Mouse (Mus musculus) liver, embryonic 16.5 days (tissue): ENCODE measurements at regions not wholly inside any gene's neighbourhood (a gene's known extent, or its start where the extent isn't known, plus 50 kb on each side); places are given as distances from the start of the nearest gene placed in this dataset.

Experiments
- ATAC-seq: fragments of 200-750 bp; cut with Nextera tagmentation; 2 replicates; pipeline ENCODE4 v1.8.0; 2017; ENCODE audit warnings: low read depth, mild to moderate bottlenecking, moderate number of reproducible peaks, moderate library complexity
- H3K27ac ChIP-seq: fragments of 300-500 bp; sonication (generic); 2 replicates; pipeline ENCODE4 v1.5.1; 2014; ENCODE audit warnings: mild to moderate bottlenecking, low read length
- H3K27me3 ChIP-seq: fragments of 300-500 bp; sonication (generic); 2 replicates; pipeline ENCODE4 v1.6.1; 2014; ENCODE audit warnings: low read depth, low read length, mixed read lengths; ENCODE audit not compliant: control insufficient read depth, insufficient read depth
- H3K36me3 ChIP-seq: fragments of 300-500 bp; sonication (generic); 2 replicates; pipeline ENCODE4 v1.6.1; 2014; ENCODE audit warnings: mild to moderate bottlenecking; ENCODE audit not compliant: control insufficient read depth, insufficient read depth
- H3K4me1 ChIP-seq: fragments of 300-500 bp; sonication (generic); 2 replicates; pipeline ENCODE4 v1.6.1; 2014; ENCODE audit warnings: low read depth, low read length, mixed read lengths; ENCODE audit not compliant: control insufficient read depth
- H3K4me2 ChIP-seq: fragments of 300-500 bp; sonication (generic); 2 replicates; pipeline ENCODE4 v1.6.1; 2014; ENCODE audit warnings: low read depth, low read length, mixed read lengths
- H3K4me3 ChIP-seq: fragments of 300-500 bp; sonication (generic); 2 replicates; pipeline ENCODE4 v1.5.1; 2014; ENCODE audit warnings: low read depth, mild to moderate bottlenecking, low read length
- H3K9ac ChIP-seq: fragments of 300-500 bp; sonication (generic); 2 replicates; pipeline ENCODE4 v1.6.1; 2014; ENCODE audit warnings: low read depth, low read length
- H3K9me3 ChIP-seq: fragments of 300-500 bp; sonication (generic); replicated peaks from 2 replicates; pipeline ENCODE4 v1.6.1; 2016; ENCODE audit warnings: low read length; ENCODE audit not compliant: control insufficient read depth
- WGBS: fragments of 180-500 bp; shearing (Covaris S2); extraction: QIAGEN DNeasy Blood & Tissue Kit; methylation state at CpG from one replicate; pipeline ENCODE4 v1.1.7; 2014; ENCODE audit not compliant: insufficient replicate concordance; 5-methylcytosine and 5-hydroxymethylcytosine counted together

- no peak for ATAC-seq
- 17% methylated on average over 7 of the region's 7 CpGs for WGBS
- H3K4me1 ChIP-seq, result no peaks in the 10 kb centered on the region
- no peak overlapping the region for H3K27ac ChIP-seq
- H3K4me2 ChIP-seq, result no peak overlapping the region
- no peaks in the 10 kb centered on the region for H3K36me3 ChIP-seq
- peaks cover 10% of the 10 kb centered on the region for H3K27me3 ChIP-seq
- H3K9me3 ChIP-seq, result no peaks in the 10 kb centered on the region
- H3K4me3 ChIP-seq, result no peak overlapping the region
- H3K9ac ChIP-seq, result no peak overlapping the region
Measured at GRCm38 (mm10) chr9:122592820-122593615, 154.1 kb upstream of the Topaz1 start.

- no peak overlapping the region for H3K9ac ChIP-seq
- H3K27me3 ChIP-seq, result peaks cover 10% of the 10 kb centered on the region
- H3K36me3 ChIP-seq, result no peaks in the 10 kb centered on the region
- no peak overlapping the region for H3K27ac ChIP-seq
- WGBS, result 7% methylated on average over 31 of the region's 31 CpGs
- ATAC-seq, result no peak
- no peak overlapping the region for H3K4me2 ChIP-seq
- H3K9me3 ChIP-seq, result no peaks in the 10 kb centered on the region
- no peaks in the 10 kb centered on the region for H3K4me1 ChIP-seq
- no peak overlapping the region for H3K4me3 ChIP-seq
Measured at GRCm38 (mm10) chr9:122595120-122595943, 151.8 kb upstream of the Topaz1 start.

DNA sequence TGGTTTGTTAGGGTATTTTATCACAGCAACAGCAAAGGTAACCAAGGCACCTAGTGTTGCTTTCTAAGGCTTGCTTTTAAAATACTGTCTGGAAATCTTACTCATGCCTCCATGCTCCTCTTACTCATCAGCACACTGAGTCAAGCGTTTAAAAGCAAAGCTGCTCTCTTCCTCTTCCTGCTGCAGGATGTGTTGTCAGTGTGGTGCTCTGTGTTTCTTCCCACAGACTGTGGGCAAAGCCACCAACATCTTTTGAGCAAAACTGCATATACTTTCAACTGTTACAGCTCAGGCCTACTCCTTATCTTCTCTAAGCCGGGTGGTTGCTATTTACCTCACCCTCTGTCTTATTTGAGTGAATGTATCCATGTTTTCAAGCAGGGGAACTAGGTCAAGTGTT, 144.0 kb upstream of the Topaz1 start:
- WGBS, result 21% methylated on average over 2 of the region's 2 CpGs
- no peak for ATAC-seq
- Histone ChIP-seq H3K9ac (no peak overlapping the region), H3K27ac (no peak overlapping the region), H3K4me2 (no peak overlapping the region), H3K4me3 (no peak overlapping the region), H3K36me3 (no peaks in the 10 kb centered on the region), H3K9me3 (no peaks in the 10 kb centered on the region), H3K27me3 (no peaks in the 10 kb centered on the region), H3K4me1 (no peaks in the 10 kb centered on the region)

DNA sequence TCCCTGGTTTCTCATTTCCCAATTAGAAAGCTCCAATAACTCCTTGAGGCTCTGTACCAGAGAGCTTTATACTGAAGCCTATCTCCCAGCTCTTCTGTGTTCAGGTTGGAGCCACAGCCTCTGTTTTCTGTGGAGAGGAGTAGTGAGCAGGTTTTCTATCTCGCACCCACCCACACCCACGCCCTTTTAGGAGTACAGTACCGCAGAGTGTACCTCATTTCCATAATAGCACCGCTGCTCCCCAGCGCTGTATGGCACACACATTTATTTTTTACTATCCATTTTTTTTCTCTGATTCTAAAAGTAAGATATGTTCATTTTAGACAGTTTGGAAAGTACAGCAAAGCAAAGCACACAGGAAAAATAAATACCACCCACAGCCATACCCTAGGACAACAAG, 137.5 kb upstream of the Topaz1 start:
- no peaks in the 10 kb centered on the region for H3K36me3 ChIP-seq
- no peak overlapping the region for H3K4me3 ChIP-seq
- H3K9me3 ChIP-seq, result no peaks in the 10 kb centered on the region
- no peak overlapping the region for H3K4me2 ChIP-seq
- 71% methylated on average over 5 of the region's 5 CpGs for WGBS
- H3K27me3 ChIP-seq, result no peaks in the 10 kb centered on the region
- no peak for ATAC-seq
- no peak overlapping the region for H3K27ac ChIP-seq
- H3K9ac ChIP-seq, result no peak overlapping the region
- H3K4me1 ChIP-seq, result no peaks in the 10 kb centered on the region

- no peaks in the 10 kb centered on the region for H3K9me3 ChIP-seq
- no peak overlapping the region for H3K4me2 ChIP-seq
- ATAC-seq, result no peak
- no peak overlapping the region for H3K9ac ChIP-seq
- 71% methylated on average over 10 of the region's 10 CpGs for WGBS
- no peak overlapping the region for H3K27ac ChIP-seq
- H3K4me3 ChIP-seq, result no peak overlapping the region
- H3K4me1 ChIP-seq, result no peaks in the 10 kb centered on the region
- no peaks in the 10 kb centered on the region for H3K27me3 ChIP-seq
- H3K36me3 ChIP-seq, result no peaks in the 10 kb centered on the region
Measured at GRCm38 (mm10) chr9:122610918-122611317, 136.2 kb upstream of the Topaz1 start.

- Histone ChIP-seq H3K9me3 (no peaks in the 10 kb centered on the region), H3K4me2 (no peak overlapping the region), H3K36me3 (no peaks in the 10 kb centered on the region), H3K9ac (no peak overlapping the region), H3K4me3 (no peak overlapping the region), H3K27me3 (no peaks in the 10 kb centered on the region), H3K4me1 (no peaks in the 10 kb centered on the region), H3K27ac (no peak overlapping the region)
- WGBS, result 20% methylated on average over 5 of the region's 5 CpGs
- ATAC-seq, result no peak
Measured at GRCm38 (mm10) chr9:122614579-122615252, 132.4 kb upstream of the Topaz1 start.

- H3K27ac ChIP-seq, result no peak overlapping the region
- H3K27me3 ChIP-seq, result no peaks in the 10 kb centered on the region
- no peak overlapping the region for H3K9ac ChIP-seq
- ATAC-seq, result no peak
- WGBS, result 13% methylated on average over 4 of the region's 4 CpGs
- no peaks in the 10 kb centered on the region for H3K36me3 ChIP-seq
- H3K4me1 ChIP-seq, result no peaks in the 10 kb centered on the region
- no peak overlapping the region for H3K4me2 ChIP-seq
- no peak overlapping the region for H3K4me3 ChIP-seq
- H3K9me3 ChIP-seq, result no peaks in the 10 kb centered on the region
Measured at GRCm38 (mm10) chr9:122615351-122615750, 131.8 kb upstream of the Topaz1 start.

DNA sequence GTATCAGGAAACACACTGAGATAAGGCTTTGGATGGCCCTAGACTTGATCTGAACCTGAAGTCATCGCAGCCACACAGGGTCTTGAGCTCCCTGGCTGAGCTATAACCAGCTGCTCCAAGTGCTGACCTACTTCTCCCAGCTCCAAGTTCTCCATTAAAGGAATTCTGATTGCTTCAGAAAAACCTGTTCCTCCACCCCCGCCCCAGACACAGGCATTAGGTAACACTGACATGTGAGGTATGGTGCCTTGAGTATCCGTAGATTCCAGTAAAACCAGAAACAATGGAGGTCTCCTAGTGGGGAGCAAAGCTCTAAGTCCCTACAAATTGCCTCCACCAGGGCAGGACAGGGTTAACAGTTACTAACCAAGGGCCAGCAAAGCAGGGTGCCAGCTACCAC, 129.4 kb upstream of the Topaz1 start:
- Histone ChIP-seq H3K27me3 (no peaks in the 10 kb centered on the region), H3K27ac (no peak overlapping the region), H3K4me1 (no peaks in the 10 kb centered on the region), H3K36me3 (no peaks in the 10 kb centered on the region), H3K9ac (no peak overlapping the region), H3K4me3 (no peak overlapping the region), H3K9me3 (no peaks in the 10 kb centered on the region), H3K4me2 (no peak overlapping the region)
- 33% methylated on average over 3 of the region's 3 CpGs for WGBS
- ATAC-seq, result no peak

DNA sequence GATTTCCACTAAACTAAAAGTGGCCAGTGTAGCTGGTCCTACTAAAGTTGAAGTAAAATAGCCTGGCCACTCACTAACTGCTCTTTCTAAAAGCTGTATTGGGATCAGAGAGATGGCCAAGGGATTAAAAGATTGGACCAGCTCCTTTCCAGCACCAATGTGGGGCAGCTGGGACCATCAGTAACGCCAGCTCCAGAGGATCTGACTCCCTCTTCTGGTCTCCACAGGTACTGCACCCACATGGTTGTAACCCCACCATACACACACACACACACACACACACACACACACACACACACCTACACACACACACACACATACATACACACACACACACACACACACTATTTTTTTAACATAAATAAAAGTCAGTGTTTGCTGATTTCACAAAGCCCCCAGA, 122.1 kb upstream of the Topaz1 start:
- no peak for ATAC-seq
- no peaks in the 10 kb centered on the region for H3K4me1 ChIP-seq
- WGBS, result 76% methylated on average over 1 of the region's 1 CpGs

More for the DNA sequence above, 122.1 kb upstream of the Topaz1 start:
- peaks cover 2% of the 10 kb centered on the region; the same call in 1 of the 2 replicates for H3K27me3 ChIP-seq
- H3K9ac ChIP-seq, result no peak overlapping the region
- no peak overlapping the region for H3K4me3 ChIP-seq
- H3K27ac ChIP-seq, result no peak overlapping the region
- no peaks in the 10 kb centered on the region for H3K9me3 ChIP-seq
- H3K4me2 ChIP-seq, result no peak overlapping the region
- no peaks in the 10 kb centered on the region for H3K36me3 ChIP-seq
